Mouse (Mus musculus) CH12.LX (cell line): ENCODE measurements around the gene Ccdc155. TPM values are rescaled to one million over a fixed set of nuclear protein-coding genes. Genes with fewer than 3 reads are reported as not detected.

Experiments
- DNase-seq: peaks from one replicate; pipeline ENCODE4 v3.0.0-alpha.2; 2013; ENCODE audit errors: extremely low read depth
- H3K27ac ChIP-seq: 2 replicates; pipeline ENCODE4 v1.5.1; 2012; ENCODE audit warnings: low read depth, mild to moderate bottlenecking, control low read depth, moderate library complexity; ENCODE audit not compliant: insufficient read depth
- H3K27me3 ChIP-seq: replicated peaks from 2 replicates; pipeline ENCODE3; 2012; ENCODE audit warnings: inconsistent platforms
- H3K36me3 ChIP-seq, 2 experiments: replicated peaks in 1 of 2; 2 replicates each; pipeline versions ENCODE3 to v1.6.1; 2012; ENCODE audit warnings: inconsistent platforms in 1 of 2, low read length in 1 of 2, mild to moderate bottlenecking in 1 of 2, mixed read lengths in 1 of 2, moderate library complexity in 1 of 2; ENCODE audit not compliant: control insufficient read depth in 1 of 2, insufficient read depth in 1 of 2
- H3K4me1 ChIP-seq, 2 experiments: 2 replicates each; pipeline ENCODE4 v1.6.1; 2012; ENCODE audit warnings: inconsistent platforms in 1 of 2, moderate library complexity in 1 of 2; ENCODE audit not compliant: insufficient read depth in 2 of 2, control insufficient read depth in 1 of 2
- H3K4me2 ChIP-seq: 2 replicates; pipeline ENCODE4 v1.6.1; 2012; ENCODE audit warnings: low read depth, mild to moderate bottlenecking, control low read depth; ENCODE audit not compliant: poor library complexity, insufficient read depth, severe bottlenecking
- H3K4me3 ChIP-seq, 3 experiments: fragments of 150-350 bp in 1 of 3; sonication (generic) in 1 of 3; replicated peaks in 1 of 3; 2 replicates each; pipeline versions ENCODE3 to v1.5.1; 2011 to 2012; ENCODE audit warnings: low read depth in 2 of 3, low read length in 2 of 3, mild to moderate bottlenecking in 2 of 3, moderate library complexity in 2 of 3, control low read depth in 1 of 3, improper control_type of control experiment in 1 of 3, inconsistent platforms in 1 of 3, mixed read lengths in 1 of 3; ENCODE audit not compliant: poor library complexity in 1 of 3
- H3K79me2 ChIP-seq: replicated peaks from 2 replicates; pipeline ENCODE4 v1.6.1; 2012; ENCODE audit warnings: mild to moderate bottlenecking, moderate library complexity; ENCODE audit not compliant: control insufficient read depth, poor library complexity, insufficient read depth, severe bottlenecking; ENCODE audit errors: extremely low read depth
- H3K9ac ChIP-seq: 2 replicates; pipeline ENCODE4 v1.6.1; 2012; ENCODE audit warnings: low read depth, mild to moderate bottlenecking, control low read depth, moderate library complexity; ENCODE audit not compliant: insufficient read depth
- H3K9me3 ChIP-seq: replicated peaks from 2 replicates; pipeline ENCODE3; 2012; ENCODE audit warnings: low read length, inconsistent platforms, mixed read lengths
- BHLHE40 ChIP-seq: IDR thresholded peaks from 2 replicates; pipeline ENCODE4 v1.6.1; 2011; ENCODE audit warnings: mild to moderate bottlenecking, low read depth, low read length, improper control_type of control experiment
- CHD2 ChIP-seq: IDR thresholded peaks from 2 replicates; pipeline ENCODE4 v1.6.1; 2011; ENCODE audit warnings: low read length, improper control_type of control experiment
- CTCF ChIP-seq, 2 experiments: IDR thresholded peaks in 1 of 2; conservative IDR thresholded peaks in 1 of 2; 2 replicates each; pipeline ENCODE4 v1.5.1; 2011 to 2012; ENCODE audit warnings: low read depth in 2 of 2, low read length in 2 of 2, improper control_type of control experiment in 1 of 2, inconsistent platforms in 1 of 2, mild to moderate bottlenecking in 1 of 2, moderate library complexity in 1 of 2
- ELF1 ChIP-seq: IDR thresholded peaks from 2 replicates; pipeline ENCODE4 v1.6.1; 2014; ENCODE audit warnings: low read depth, mild to moderate bottlenecking, inconsistent platforms, low read length, improper control_type of control experiment
- ETS1 ChIP-seq: conservative IDR thresholded peaks from 2 replicates; pipeline ENCODE4 v1.6.1; 2012; ENCODE audit warnings: low read depth, mild to moderate bottlenecking, inconsistent platforms, low read length, improper control_type of control experiment, moderate library complexity
- GABPA ChIP-seq: IDR thresholded peaks from 2 replicates; pipeline ENCODE4 v1.6.1; 2012; ENCODE audit warnings: low read depth, low read length, improper control_type of control experiment, inconsistent platforms; ENCODE audit not compliant: insufficient replicate concordance
- HCFC1 ChIP-seq: IDR thresholded peaks from 2 replicates; pipeline ENCODE4 v1.6.1; 2012; ENCODE audit warnings: low read depth, mild to moderate bottlenecking, inconsistent platforms, low read length, improper control_type of control experiment
- MAFK ChIP-seq: IDR thresholded peaks from 2 replicates; pipeline ENCODE4 v1.6.1; 2011; ENCODE audit warnings: low read length, improper control_type of control experiment; ENCODE audit not compliant: insufficient replicate concordance
- MAZ ChIP-seq: IDR thresholded peaks from 2 replicates; pipeline ENCODE4 v1.6.1; 2012; ENCODE audit warnings: low read depth, mild to moderate bottlenecking, inconsistent platforms, low read length, improper control_type of control experiment, moderate library complexity
- MEF2A ChIP-seq: IDR thresholded peaks from 2 replicates; pipeline ENCODE4 v1.6.1; 2014; ENCODE audit warnings: low read depth, mild to moderate bottlenecking, inconsistent platforms, low read length, improper control_type of control experiment, borderline replicate concordance
- MXI1 ChIP-seq: IDR thresholded peaks from 2 replicates; pipeline ENCODE4 v1.6.1; 2011; ENCODE audit warnings: mild to moderate bottlenecking, low read depth, low read length, improper control_type of control experiment
- NRF1 ChIP-seq: IDR thresholded peaks from 2 replicates; pipeline ENCODE4 v1.6.1; 2014; ENCODE audit warnings: low read depth, mild to moderate bottlenecking, inconsistent platforms, low read length, improper control_type of control experiment, moderate library complexity
- SIN3A ChIP-seq: IDR thresholded peaks from 2 replicates; pipeline ENCODE4 v1.6.1; 2012; ENCODE audit warnings: low read length, improper control_type of control experiment, inconsistent platforms
- SMC3 ChIP-seq: IDR thresholded peaks from 2 replicates; pipeline ENCODE4 v1.6.1; 2011; ENCODE audit warnings: low read depth, low read length, improper control_type of control experiment
- TCF12 ChIP-seq: IDR thresholded peaks from 2 replicates; pipeline ENCODE4 v1.6.1; 2014; ENCODE audit warnings: low read depth, mild to moderate bottlenecking, inconsistent platforms, low read length, improper control_type of control experiment
- UBTF ChIP-seq: IDR thresholded peaks from 2 replicates; pipeline ENCODE4 v1.6.1; 2012; ENCODE audit warnings: low read depth, mild to moderate bottlenecking, inconsistent platforms, low read length, improper control_type of control experiment, moderate library complexity
- ZMIZ1 ChIP-seq: IDR thresholded peaks from 2 replicates; pipeline ENCODE4 v1.6.1; 2012; ENCODE audit warnings: low read depth, mild to moderate bottlenecking, inconsistent platforms, low read length, improper control_type of control experiment
- dilution Hi-C: fragments of 300-500 bp; cut with MboI; formaldehyde crosslinking; loops from 2 replicates; pipeline ENCODE4 v1.14.3; 2020; ENCODE audit warnings: low sequenced_read_pairs; ENCODE audit not compliant: extremely low pct_unique_long_range_greater_than_20kb, extremely low pct_ligation_motif_present
- in situ Hi-C: fragments of 300-500 bp; cut with MboI; formaldehyde crosslinking; loops from 3 replicates; pipeline ENCODE4 v1.14.3; 2019; ENCODE audit warnings: low sequenced_read_pairs, low pct_ligation_motif_present, low pct_unique_long_range_greater_than_20kb, mixed read lengths
- polyA plus RNA-seq: library from polyadenylated mRNA; unstranded; fragments of >175 nt; gene quantifications from 2 replicates; pipeline ENCODE4 v1.2.1, GENCODE M21; 2012; ENCODE audit warnings: low read depth; ENCODE audit not compliant: insufficient read length
- total RNA-seq, 2 experiments: library from RNA; depleted of rRNA; stranded (reverse); fragments of 300-350 nt in 1 of 2; fragments of >200 nt in 1 of 2; gene quantifications; 2 replicates each; pipeline ENCODE4 v1.2.3; 2012 to 2014

Gene Ccdc155
- total and polyA plus RNA-seq, 3 experiments = not detected

- H3K79me2 ChIP-seq = no peaks in the 10 kb centered on the region
- H3K36me3 ChIP-seq = peaks cover 0 to 26% of the 10 kb centered on the region in 2 experiments
- TF ChIP-seq MAFK (no peak), MEF2A (no peak), MXI1 (no peak), NRF1 (no peak), CHD2 (no peak), MAZ (no peak), SMC3 (no peak), ETS1 (no peak), TCF12 (no peak), ZMIZ1 (no peak), ELF1 (no peak), GABPA (no peak)
- dilution Hi-C loops = no loop called here
- H3K9me3 ChIP-seq = peaks cover 3% of the 10 kb centered on the region
- peaks cover 5 to 25% of the 10 kb centered on the region in 2 experiments for H3K4me1 ChIP-seq
- H3K27me3 ChIP-seq = no peaks in the 10 kb centered on the region
- peak overlapping the region; percentile 37 to 76 (median 67) for H3K4me3 ChIP-seq
- in situ Hi-C loops = no loop called here
- H3K9ac ChIP-seq = peak overlapping the region; percentile 86; the same call in 1 of the 2 replicates
- H3K27ac ChIP-seq = no peak overlapping the region
- peak overlapping the region; percentile 72 for H3K4me2 ChIP-seq
- no peak for DNase-seq
These were observed 69.3 kb downstream of the Ccdc155 start for GRCm38 (mm10) chr7:45135370-45135769.

- peaks cover 0 to 23% of the 10 kb centered on the region in 2 experiments for H3K36me3 ChIP-seq
- dilution Hi-C loops (no loop called here), in situ Hi-C loops (no loop called here)
- peaks cover 7 to 28% of the 10 kb centered on the region in 2 experiments for H3K4me1 ChIP-seq
- H3K4me3 ChIP-seq = no peak overlapping the region
- H3K79me2 ChIP-seq = no peaks in the 10 kb centered on the region
- no peak for TF ChIP-seq MAZ
- TF ChIP-seq HCFC1 = no peak
- no peak for TF ChIP-seq BHLHE40
- TF ChIP-seq SIN3A = no peak
- no peak for TF ChIP-seq SMC3
- no peak for TF ChIP-seq CHD2
- no peak for TF ChIP-seq CTCF (conservative IDR thresholded peaks at IDR 0.05 in 1 of 2, IDR thresholded peaks at IDR 0.05 in 1 of 2; ENCODE audit: low read depth in 2 of 2, low read length in 2 of 2)
- TF ChIP-seq UBTF = no peak
- TF ChIP-seq, all 38 proteins: peak for 0
- Histone ChIP-seq H3K4me2 (no peak overlapping the region), H3K27me3 (no peaks in the 10 kb centered on the region), H3K9me3 (peaks cover 3% of the 10 kb centered on the region), H3K9ac (no peak overlapping the region), H3K27ac (no peak overlapping the region)
- DNase-seq = peak; percentile 65
These were observed 70.1 kb downstream of the Ccdc155 start for GRCm38 (mm10) chr7:45134544-45135026.

Other genes starting within 250 kb of the Ccdc155 start
Only the 20 nearest of the 35 such genes appear.
- 73.2 and 86.8 TPM in 2 replicates for gene Nosip, start 142.5 kb downstream of the Ccdc155 start, total RNA-seq (2012; rRNA removed)
- 79.3 and 81.4 TPM in 2 replicates for gene Nosip, start 142.5 kb downstream of the Ccdc155 start, total RNA-seq (2014; rRNA removed)
- 72.4 and 83.9 TPM in 2 replicates for gene Nosip, start 142.5 kb downstream of the Ccdc155 start, polyA plus RNA-seq
- 7.1 and 7.6 TPM in 2 replicates for gene Prrg2, start 142.2 kb downstream of the Ccdc155 start, total RNA-seq (2012; rRNA removed)
- 6.1 and 6.7 TPM in 2 replicates for gene Prrg2, start 142.2 kb downstream of the Ccdc155 start, total RNA-seq (2014; rRNA removed)
- 7.2 and 7.7 TPM in 2 replicates for gene Prrg2, start 142.2 kb downstream of the Ccdc155 start, polyA plus RNA-seq
- 0.38 and 0.42 TPM in 2 replicates for gene Rcn3, start 112.7 kb downstream of the Ccdc155 start, total RNA-seq (2012; rRNA removed)
- gene Rcn3, start 112.7 kb downstream of the Ccdc155 start, total RNA-seq (2014; rRNA removed) = not detected in 2 replicates
- gene Rcn3, start 112.7 kb downstream of the Ccdc155 start, polyA plus RNA-seq = not detected in 2 replicates
- gene Fcgrt, start 101.0 kb downstream of the Ccdc155 start, total RNA-seq (2012; rRNA removed) = 0.13 and 0.17 TPM in 2 replicates
- gene Fcgrt, start 101.0 kb downstream of the Ccdc155 start, total RNA-seq (2014; rRNA removed) = not detected in 2 replicates
- gene Fcgrt, start 101.0 kb downstream of the Ccdc155 start, polyA plus RNA-seq = 0.15 and 0.16 TPM in 2 replicates
- 1,839 and 2,104 TPM in 2 replicates for gene Rps11, start 80.5 kb downstream of the Ccdc155 start, total RNA-seq (2012; rRNA removed)
- gene Rps11, start 80.5 kb downstream of the Ccdc155 start, total RNA-seq (2014; rRNA removed) = 898 and 923 TPM in 2 replicates
- 1,465 and 1,699 TPM in 2 replicates for gene Rps11, start 80.5 kb downstream of the Ccdc155 start, polyA plus RNA-seq
- 5,043 and 5,211 TPM in 2 replicates for gene Rpl13a, start 76.1 kb downstream of the Ccdc155 start, total RNA-seq (2012; rRNA removed)
- 2,822 and 2,851 TPM in 2 replicates for gene Rpl13a, start 76.1 kb downstream of the Ccdc155 start, total RNA-seq (2014; rRNA removed)
- gene Rpl13a, start 76.1 kb downstream of the Ccdc155 start, polyA plus RNA-seq = 4,154 and 5,174 TPM in 2 replicates
- 1.3 and 2.2 TPM in 2 replicates for gene Gm45713, start 68.7 kb downstream of the Ccdc155 start, total RNA-seq (2012; rRNA removed)
- gene Gm45713, start 68.7 kb downstream of the Ccdc155 start, total RNA-seq (2014; rRNA removed) = not detected in 2 replicates
- 1.4 TPM in 1 of 2 replicates, not detected in the other for gene Gm45713, start 68.7 kb downstream of the Ccdc155 start, polyA plus RNA-seq
- 4.0 and 4.9 TPM in 2 replicates for gene Flt3l, start 68.5 kb downstream of the Ccdc155 start, total RNA-seq (2012; rRNA removed)
- 4.3 and 4.6 TPM in 2 replicates for gene Flt3l, start 68.5 kb downstream of the Ccdc155 start, total RNA-seq (2014; rRNA removed)
- 11.4 and 14.9 TPM in 2 replicates for gene Flt3l, start 68.5 kb downstream of the Ccdc155 start, polyA plus RNA-seq
- gene Pih1d1, start 50.6 kb downstream of the Ccdc155 start, total RNA-seq (2012; rRNA removed) = 69.3 and 74.1 TPM in 2 replicates
- gene Pih1d1, start 50.6 kb downstream of the Ccdc155 start, total RNA-seq (2014; rRNA removed) = 37.2 and 37.4 TPM in 2 replicates
- gene Pih1d1, start 50.6 kb downstream of the Ccdc155 start, polyA plus RNA-seq = 44.6 and 50.3 TPM in 2 replicates
- gene Aldh16a1, start 50.3 kb downstream of the Ccdc155 start, total RNA-seq (2012; rRNA removed) = 41.6 and 45.1 TPM in 2 replicates
- 26.9 and 27.8 TPM in 2 replicates for gene Aldh16a1, start 50.3 kb downstream of the Ccdc155 start, total RNA-seq (2014; rRNA removed)
- gene Aldh16a1, start 50.3 kb downstream of the Ccdc155 start, polyA plus RNA-seq = 49.8 and 53.5 TPM in 2 replicates
- not detected in 2 replicates for gene Slc17a7, start 40.9 kb downstream of the Ccdc155 start, total RNA-seq (2012; rRNA removed)
- gene Slc17a7, start 40.9 kb downstream of the Ccdc155 start, total RNA-seq (2014; rRNA removed) = not detected in 2 replicates
- gene Slc17a7, start 40.9 kb downstream of the Ccdc155 start, polyA plus RNA-seq = 0.11 TPM in 1 of 2 replicates, not detected in the other
- not detected in 2 replicates for gene Gfy, start 25.3 kb downstream of the Ccdc155 start, total RNA-seq (2012; rRNA removed)
- gene Gfy, start 25.3 kb downstream of the Ccdc155 start, total RNA-seq (2014; rRNA removed) = not detected in 2 replicates
- gene Gfy, start 25.3 kb downstream of the Ccdc155 start, polyA plus RNA-seq = not detected in 2 replicates
- not detected in 2 replicates for gene Pth2, start 23.9 kb downstream of the Ccdc155 start, total RNA-seq (2012; rRNA removed)
- not detected in 2 replicates for gene Pth2, start 23.9 kb downstream of the Ccdc155 start, total RNA-seq (2014; rRNA removed)
- gene Pth2, start 23.9 kb downstream of the Ccdc155 start, polyA plus RNA-seq = not detected in 2 replicates
- 1.3 and 1.6 TPM in 2 replicates for gene Dkkl1, start 7.3 kb upstream of the Ccdc155 start, total RNA-seq (2012; rRNA removed)
- gene Dkkl1, start 7.3 kb upstream of the Ccdc155 start, total RNA-seq (2014; rRNA removed) = 0.22 and 0.24 TPM in 2 replicates
- gene Dkkl1, start 7.3 kb upstream of the Ccdc155 start, polyA plus RNA-seq = 0.44 and 0.60 TPM in 2 replicates
- 0.38 and 0.71 TPM in 2 replicates for gene Tead2, start 10.9 kb upstream of the Ccdc155 start, total RNA-seq (2012; rRNA removed)
- 0.31 and 0.84 TPM in 2 replicates for gene Tead2, start 10.9 kb upstream of the Ccdc155 start, total RNA-seq (2014; rRNA removed)
- gene Tead2, start 10.9 kb upstream of the Ccdc155 start, polyA plus RNA-seq = 2.5 and 3.0 TPM in 2 replicates
- gene Cd37, start 34.2 kb upstream of the Ccdc155 start, total RNA-seq (2012; rRNA removed) = 71.3 and 91.1 TPM in 2 replicates
- gene Cd37, start 34.2 kb upstream of the Ccdc155 start, total RNA-seq (2014; rRNA removed) = 69.3 and 73.8 TPM in 2 replicates
- 397 and 437 TPM in 2 replicates for gene Cd37, start 34.2 kb upstream of the Ccdc155 start, polyA plus RNA-seq
- gene Slc6a16, start 36.2 kb upstream of the Ccdc155 start, total RNA-seq (2012; rRNA removed) = 0.08 TPM in 1 of 2 replicates, not detected in the other
- gene Slc6a16, start 36.2 kb upstream of the Ccdc155 start, total RNA-seq (2014; rRNA removed) = 0.13 TPM in 1 of 2 replicates, not detected in the other
- 0.37 and 0.49 TPM in 2 replicates for gene Slc6a16, start 36.2 kb upstream of the Ccdc155 start, polyA plus RNA-seq
- gene Slc6a21, start 72.6 kb upstream of the Ccdc155 start, total RNA-seq (2012; rRNA removed) = not detected in 2 replicates
- gene Slc6a21, start 72.6 kb upstream of the Ccdc155 start, total RNA-seq (2014; rRNA removed) = not detected in 2 replicates
- not detected in 2 replicates for gene Slc6a21, start 72.6 kb upstream of the Ccdc155 start, polyA plus RNA-seq
- gene Trpm4, start 128.9 kb upstream of the Ccdc155 start, total RNA-seq (2012; rRNA removed) = 10.7 and 17.6 TPM in 2 replicates
- gene Trpm4, start 128.9 kb upstream of the Ccdc155 start, total RNA-seq (2014; rRNA removed) = 8.6 and 12.0 TPM in 2 replicates
- gene Trpm4, start 128.9 kb upstream of the Ccdc155 start, polyA plus RNA-seq = 9.3 and 11.0 TPM in 2 replicates
- gene Hrc, start 130.4 kb upstream of the Ccdc155 start, total RNA-seq (2012; rRNA removed) = 0.13 and 0.21 TPM in 2 replicates
- gene Hrc, start 130.4 kb upstream of the Ccdc155 start, total RNA-seq (2014; rRNA removed) = not detected in 2 replicates
- 0.10 and 0.16 TPM in 2 replicates for gene Hrc, start 130.4 kb upstream of the Ccdc155 start, polyA plus RNA-seq